Mouse (Mus musculus): ENCODE data around the gene Tmprss2. TPM values are rescaled to one million over a fixed set of nuclear protein-coding genes. Genes with fewer than 3 reads are reported as not detected.

Tmprss2 gene
- polyA plus RNA-seq, 1 experiment from 2014 or later, result 54.2 TPM

- 0 out of 2 replicates have a peak overlapping the region, but pooled peaks have one; percentile 34 for H3K9ac ChIP-seq (replicated peaks; ENCODE audit: low read depth)
- H3K27me3 ChIP-seq (replicated peaks; ENCODE audit: insufficient read depth, low read length), result no peaks in the 10 kb centered on the region
- WGBS, result 36% methylated on average over 1 of the region's 1 CpGs
- TF ChIP-seq EP300 (IDR thresholded peaks at IDR 0.05) (no peak), CTCF (IDR thresholded peaks at IDR 0.05) (no peak)
- no peaks in the 10 kb centered on the region for H3K9me3 ChIP-seq (ENCODE audit: low read length)
- ATAC-seq, result no peak
- no peaks in the 10 kb centered on the region for H3K36me3 ChIP-seq (ENCODE audit: insufficient read depth, low read length)
- H3K4me3 ChIP-seq (ENCODE audit: low read depth, low read length), result peak overlapping the region; percentile 27
- DNase-seq (ENCODE audit: low spot score), result no peak
- peak overlapping the region; percentile 58 for H3K4me2 ChIP-seq (replicated peaks; ENCODE audit: low read depth, low read length)
- H3K27ac ChIP-seq (ENCODE audit: low read length), result peak overlapping the region; percentile 93
- peaks cover 8% of the 10 kb centered on the region; the same call in 1 of the 2 replicates for H3K4me1 ChIP-seq (ENCODE audit: insufficient read depth, low read depth, low read length)
Observed at GRCm38 (mm10) chr16:97534448-97534847, 76.5 kb downstream of the Tmprss2 start.

DNA sequence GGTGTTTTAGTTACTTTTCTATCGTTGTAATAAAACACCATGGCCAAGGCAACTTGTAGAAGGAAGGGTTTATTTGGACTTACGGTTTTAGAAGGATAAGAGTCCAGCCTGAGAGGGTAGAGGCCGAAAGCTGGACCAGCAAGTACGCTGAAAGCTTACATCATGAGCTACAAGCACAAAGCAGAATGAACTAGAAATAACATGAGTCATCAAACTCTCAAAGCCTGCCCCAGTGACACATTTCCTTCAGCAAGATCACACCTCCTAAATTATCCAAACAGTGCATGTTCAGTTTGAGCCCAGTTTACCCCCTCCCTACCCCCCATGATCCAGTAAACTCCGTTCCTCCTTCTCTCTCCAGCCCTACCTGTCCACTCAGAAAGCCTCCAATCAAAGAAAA, 77.2 kb downstream of the Tmprss2 start:
- no peaks in the 10 kb centered on the region for H3K27me3 ChIP-seq (replicated peaks; ENCODE audit: insufficient read depth, low read length)
- H3K9ac ChIP-seq (replicated peaks; ENCODE audit: low read depth), result no peak overlapping the region
- no peaks in the 10 kb centered on the region for H3K36me3 ChIP-seq (ENCODE audit: insufficient read depth, low read length)
- no peak overlapping the region for H3K27ac ChIP-seq (ENCODE audit: low read length)
- no peak for ATAC-seq
- peak; percentile 37 for DNase-seq (ENCODE audit: low spot score)
- TF ChIP-seq EP300 (IDR thresholded peaks at IDR 0.05) (no peak), CTCF (IDR thresholded peaks at IDR 0.05) (no peak)
- H3K4me1 ChIP-seq (ENCODE audit: insufficient read depth, low read depth, low read length), result peaks cover 8% of the 10 kb centered on the region; the same call in 1 of the 2 replicates
- H3K9me3 ChIP-seq (ENCODE audit: low read length), result no peaks in the 10 kb centered on the region
- no peak overlapping the region for H3K4me3 ChIP-seq (ENCODE audit: low read depth, low read length)
- H3K4me2 ChIP-seq (replicated peaks; ENCODE audit: low read depth, low read length), result no peak overlapping the region
- WGBS, result 64% methylated on average over 5 of the region's 5 CpGs

- WGBS, result 96% methylated on average over 1 of the region's 1 CpGs
- Histone ChIP-seq H3K27ac (ENCODE audit: low read length) (no peak overlapping the region), H3K9me3 (ENCODE audit: low read length) (no peaks in the 10 kb centered on the region), H3K9ac (replicated peaks; ENCODE audit: low read depth) (no peak overlapping the region), H3K27me3 (replicated peaks; ENCODE audit: insufficient read depth, low read length) (no peaks in the 10 kb centered on the region), H3K4me1 (ENCODE audit: insufficient read depth, low read depth, low read length) (peaks cover 8% of the 10 kb centered on the region; the same call in 1 of the 2 replicates), H3K36me3 (ENCODE audit: insufficient read depth, low read length) (no peaks in the 10 kb centered on the region), H3K4me3 (ENCODE audit: low read depth, low read length) (no peak overlapping the region), H3K4me2 (replicated peaks; ENCODE audit: low read depth, low read length) (no peak overlapping the region)
- ATAC-seq (no peak), DNase-seq (ENCODE audit: low spot score) (no peak)
- TF ChIP-seq CTCF (IDR thresholded peaks at IDR 0.05) (no peak), EP300 (IDR thresholded peaks at IDR 0.05) (no peak)
Observed at GRCm38 (mm10) chr16:97533126-97533525, 77.9 kb downstream of the Tmprss2 start.

DNA sequence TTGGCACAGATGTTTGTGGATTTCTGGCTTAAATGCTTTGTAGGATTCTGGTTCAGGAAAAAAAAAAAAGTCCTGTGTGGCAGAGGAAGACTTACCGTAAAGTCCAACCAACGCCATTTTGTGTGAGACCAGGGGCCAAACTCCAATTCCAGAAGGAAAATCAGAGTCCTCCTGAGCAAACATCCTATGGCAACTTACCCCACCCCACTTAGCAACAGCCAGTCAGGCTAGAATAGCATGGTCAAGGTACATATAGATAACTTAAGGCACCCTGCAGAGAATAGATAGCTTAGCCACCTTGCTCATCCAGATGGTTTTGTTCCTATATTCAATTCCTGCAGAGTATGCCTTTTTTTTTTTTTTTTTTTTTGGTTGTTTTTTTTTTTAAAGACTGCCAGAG, 81.8 kb downstream of the Tmprss2 start:
- 80% methylated on average over 2 of the region's 2 CpGs for WGBS
- Histone ChIP-seq H3K9ac (replicated peaks; ENCODE audit: low read depth) (no peak overlapping the region), H3K36me3 (ENCODE audit: insufficient read depth, low read length) (no peaks in the 10 kb centered on the region), H3K27ac (ENCODE audit: low read length) (no peak overlapping the region), H3K4me3 (ENCODE audit: low read depth, low read length) (no peak overlapping the region), H3K9me3 (ENCODE audit: low read length) (no peaks in the 10 kb centered on the region), H3K27me3 (replicated peaks; ENCODE audit: insufficient read depth, low read length) (no peaks in the 10 kb centered on the region), H3K4me1 (ENCODE audit: insufficient read depth, low read depth, low read length) (no peaks in the 10 kb centered on the region), H3K4me2 (replicated peaks; ENCODE audit: low read depth, low read length) (no peak overlapping the region)
- DNase-seq (ENCODE audit: low spot score), result no peak
- TF ChIP-seq CTCF (IDR thresholded peaks at IDR 0.05) (no peak), EP300 (IDR thresholded peaks at IDR 0.05) (no peak)
- ATAC-seq, result no peak

DNA sequence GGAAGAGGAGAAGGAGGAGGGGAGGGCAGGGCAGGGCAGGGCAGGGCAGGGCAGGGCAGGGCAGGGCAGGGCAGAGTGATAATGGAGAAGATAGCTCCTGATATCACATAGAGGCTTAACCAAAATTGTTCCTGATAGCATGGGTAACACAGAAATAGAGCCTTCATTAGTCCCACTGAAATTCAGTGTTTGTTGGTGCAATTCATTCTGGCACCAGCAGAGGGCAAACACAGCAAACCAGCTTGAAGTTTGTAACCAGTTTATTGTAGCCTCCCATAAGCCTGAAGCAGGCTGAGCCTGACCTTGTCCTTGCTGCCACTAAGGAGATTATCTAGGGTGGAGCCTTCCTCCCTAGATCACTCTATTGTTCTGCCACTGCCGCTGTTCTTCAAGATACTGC, 88.0 kb downstream of the Tmprss2 start:
- peak; percentile 90 for TF ChIP-seq CTCF (IDR thresholded peaks at IDR 0.05)
- no peak for TF ChIP-seq EP300 (IDR thresholded peaks at IDR 0.05)
- Histone ChIP-seq H3K36me3 (ENCODE audit: insufficient read depth, low read length) (no peaks in the 10 kb centered on the region), H3K27ac (ENCODE audit: low read length) (no peak overlapping the region), H3K27me3 (replicated peaks; ENCODE audit: insufficient read depth, low read length) (no peaks in the 10 kb centered on the region), H3K9me3 (ENCODE audit: low read length) (no peaks in the 10 kb centered on the region), H3K4me1 (ENCODE audit: insufficient read depth, low read depth, low read length) (no peaks in the 10 kb centered on the region), H3K4me2 (replicated peaks; ENCODE audit: low read depth, low read length) (no peak overlapping the region), H3K4me3 (ENCODE audit: low read depth, low read length) (no peak overlapping the region), H3K9ac (replicated peaks; ENCODE audit: low read depth) (no peak overlapping the region)
- ATAC-seq, result no peak; the same call in 1 of the 2 replicates
- peak; percentile 75 for DNase-seq (ENCODE audit: low spot score)
- WGBS, result 11% methylated on average over 1 of the region's 1 CpGs

DNA sequence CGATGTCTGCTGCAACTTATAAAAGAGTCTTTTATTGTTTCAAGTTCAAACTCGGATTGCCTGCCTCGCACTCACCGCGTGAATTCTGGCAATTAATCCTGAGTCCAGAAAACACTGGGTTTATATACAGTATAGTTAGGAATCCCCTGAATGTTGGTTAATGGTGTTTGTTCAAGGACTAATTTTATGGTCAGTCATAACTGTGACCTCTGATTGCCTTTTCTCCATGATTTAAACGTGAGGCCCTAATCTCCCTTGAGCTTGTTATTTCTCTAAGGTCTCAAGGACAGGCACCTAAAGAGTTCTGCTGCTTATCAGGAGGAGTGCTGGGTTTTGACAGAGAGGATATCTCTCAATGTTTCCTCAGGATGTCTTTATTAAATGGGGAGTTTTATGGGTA, 89.0 kb downstream of the Tmprss2 start:
- H3K4me3 ChIP-seq (ENCODE audit: low read depth, low read length), result no peak overlapping the region
- H3K4me2 ChIP-seq (replicated peaks; ENCODE audit: low read depth, low read length), result no peak overlapping the region
- DNase-seq (ENCODE audit: low spot score), result no peak
- no peak overlapping the region for H3K27ac ChIP-seq (ENCODE audit: low read length)
- H3K36me3 ChIP-seq (ENCODE audit: insufficient read depth, low read length), result no peaks in the 10 kb centered on the region
- ATAC-seq, result no peak
- TF ChIP-seq CTCF (IDR thresholded peaks at IDR 0.05), result no peak
- H3K9ac ChIP-seq (replicated peaks; ENCODE audit: low read depth), result no peak overlapping the region
- H3K4me1 ChIP-seq (ENCODE audit: insufficient read depth, low read depth, low read length), result no peaks in the 10 kb centered on the region
- H3K27me3 ChIP-seq (replicated peaks; ENCODE audit: insufficient read depth, low read length), result no peaks in the 10 kb centered on the region
- WGBS, result 81% methylated on average over 6 of the region's 6 CpGs
- H3K9me3 ChIP-seq (ENCODE audit: low read length), result no peaks in the 10 kb centered on the region

DNA sequence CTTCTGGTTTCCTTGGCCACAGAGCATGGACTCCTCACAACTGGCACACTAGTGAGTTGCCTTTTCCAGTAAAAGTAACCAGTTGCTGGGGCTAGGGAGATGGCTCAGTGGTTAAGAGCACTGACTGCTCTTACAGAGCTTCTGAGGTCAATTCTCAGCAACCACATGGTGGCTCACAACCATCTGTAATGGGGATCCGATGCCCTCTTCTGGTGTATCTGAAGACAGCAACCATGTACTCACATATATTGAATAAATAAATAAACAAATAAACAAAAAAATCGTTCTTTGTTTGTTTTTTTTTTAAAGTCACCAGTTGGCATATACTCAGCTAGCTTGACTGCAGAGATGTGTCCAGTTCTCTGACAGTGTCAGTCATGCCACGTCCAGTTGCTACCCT, 94.7 kb downstream of the Tmprss2 start:
- Histone ChIP-seq H3K4me2 (replicated peaks; ENCODE audit: low read depth, low read length) (no peak overlapping the region), H3K4me3 (ENCODE audit: low read depth, low read length) (no peak overlapping the region), H3K4me1 (ENCODE audit: insufficient read depth, low read depth, low read length) (peaks cover 5% of the 10 kb centered on the region; the same call in 1 of the 2 replicates), H3K27ac (ENCODE audit: low read length) (no peak overlapping the region), H3K9ac (replicated peaks; ENCODE audit: low read depth) (no peak overlapping the region), H3K36me3 (ENCODE audit: insufficient read depth, low read length) (no peaks in the 10 kb centered on the region), H3K9me3 (ENCODE audit: low read length) (no peaks in the 10 kb centered on the region), H3K27me3 (replicated peaks; ENCODE audit: insufficient read depth, low read length) (no peaks in the 10 kb centered on the region)
- DNase-seq (ENCODE audit: low spot score), result no peak
- 63% methylated on average over 3 of the region's 3 CpGs for WGBS
- TF ChIP-seq CTCF (IDR thresholded peaks at IDR 0.05) (no peak), EP300 (IDR thresholded peaks at IDR 0.05) (no peak)
- ATAC-seq, result no peak

Other genes starting within 250 kb of the Tmprss2 start
- gene Mx1, start 148.3 kb downstream of the Tmprss2 start, polyA plus RNA-seq (2015; fragmentation: Nextera tagmentation; extraction: Ambion mirVana), result 0.18 and 0.21 TPM in 2 replicates
- gene Fam3b, start 96.4 kb downstream of the Tmprss2 start, polyA plus RNA-seq (2015; fragmentation: Nextera tagmentation; extraction: Ambion mirVana), result 0.82 and 0.84 TPM in 2 replicates
- gene Ripk4, start 152.6 kb upstream of the Tmprss2 start, polyA plus RNA-seq (2015; fragmentation: Nextera tagmentation; extraction: Ambion mirVana), result 20.2 and 22.2 TPM in 2 replicates
- gene Prdm15, start 240.7 kb upstream of the Tmprss2 start, polyA plus RNA-seq (2015; fragmentation: Nextera tagmentation; extraction: Ambion mirVana), result 2.8 and 3.7 TPM in 2 replicates